Mouse (Mus musculus) bone marrow macrophage, adult 2 months (primary cell): ENCODE results near the gene Mms19.

Source experiments
- CTCF ChIP-seq: IDR thresholded peaks from 2 replicates; pipeline ENCODE4 v1.5.1; 2012; ENCODE audit warnings: low read depth, mild to moderate bottlenecking, low read length, moderate library complexity
- POLR2A ChIP-seq: IDR thresholded peaks from 2 replicates; pipeline ENCODE4 v1.6.1; 2012; ENCODE audit warnings: mild to moderate bottlenecking, low read depth, low read length, borderline replicate concordance

- TF ChIP-seq CTCF (no peak), POLR2A (no peak)
These were observed 77.9 kb downstream of the Mms19 start for GRCm38 (mm10) chr19:41902848-41903593.
